Mouse (Mus musculus) C2C12 (cell line): Measurements from ENCODE around the gene Piga.

ENCODE experiments used
- CEBPB ChIP-seq: IDR thresholded peaks from one replicate; pipeline ENCODE4 v1.6.1; 2011; ENCODE audit warnings: low read depth, mild to moderate bottlenecking, control low read depth, moderate library complexity
- CTCF ChIP-seq: IDR thresholded peaks from one replicate; pipeline ENCODE4 v1.5.1; 2011; ENCODE audit not compliant: control insufficient read depth, insufficient read depth, insufficient read length
- MYOD1 ChIP-seq: IDR thresholded peaks from one replicate; pipeline ENCODE4 v1.6.1; 2011; ENCODE audit warnings: low read depth; ENCODE audit not compliant: control insufficient read depth, insufficient read length
- USF1 ChIP-seq: IDR thresholded peaks from one replicate; pipeline ENCODE4 v1.6.1; 2011; ENCODE audit warnings: low read depth, mild to moderate bottlenecking, control low read depth, moderate library complexity

DNA sequence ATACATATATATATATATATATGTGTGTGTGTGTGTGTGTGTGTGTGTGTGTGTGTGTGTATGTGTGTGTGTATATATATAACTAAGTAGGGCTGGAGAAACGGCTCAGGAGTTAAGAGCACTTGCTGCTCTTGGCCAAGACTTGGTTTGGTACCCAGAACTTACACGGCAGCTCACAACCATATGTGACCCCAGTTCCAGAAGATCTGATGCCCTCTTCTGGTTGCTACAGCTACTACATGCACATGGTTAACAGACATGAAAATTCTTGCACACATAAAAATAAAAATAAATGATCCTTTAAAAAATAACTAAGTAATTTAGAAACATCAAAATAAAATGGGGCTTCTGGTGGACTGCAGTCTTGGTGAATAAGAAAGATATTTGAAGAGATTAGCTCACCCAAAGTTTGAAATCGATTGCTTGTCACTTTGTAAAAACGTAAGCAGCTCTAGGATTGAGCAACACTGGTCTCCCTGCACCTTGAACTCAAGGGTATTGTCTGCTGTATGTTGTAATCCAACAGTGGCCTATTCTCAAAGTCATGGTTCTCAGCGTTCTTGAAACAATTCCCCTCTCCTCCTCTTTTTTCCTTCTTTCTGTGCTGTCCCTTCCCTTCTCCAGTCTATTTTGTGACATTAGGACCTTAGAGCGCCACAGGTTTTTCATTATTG lies 39.8 kb downstream of the Piga start:
- TF ChIP-seq CTCF: no peak
- TF ChIP-seq CEBPB: no peak
- TF ChIP-seq MYOD1: no peak
- no peak for TF ChIP-seq USF1
